Mouse (Mus musculus) heart, adult 2 months (tissue): ENCODE measurements at regions not wholly inside any gene's neighbourhood (a gene's known extent, or its start where the extent isn't known, plus 50 kb on each side); places are given as distances from the start of the nearest gene placed in this dataset.

Experiments used
- EP300 ChIP-seq: fragments of 200-500 bp; IDR thresholded peaks from 2 replicates; pipeline ENCODE4 v1.6.1; 2011; ENCODE audit warnings: low read depth, low read length, control low read depth; ENCODE audit not compliant: insufficient read depth
- POLR2A ChIP-seq: fragments of 200-500 bp; IDR thresholded peaks from 2 replicates; pipeline ENCODE4 v1.6.1; 2011; ENCODE audit warnings: mild to moderate bottlenecking, low read depth, low read length, control low read depth; ENCODE audit not compliant: insufficient read depth

- TF ChIP-seq EP300: no peak
- no peak for TF ChIP-seq POLR2A
These were observed 517.7 kb upstream of the Tenm3 start for GRCm38 (mm10) chr8:49361443-49361842.
